Mouse (Mus musculus): ENCODE data around the gene Tnfrsf13c. TPM values are rescaled to one million over a fixed set of nuclear protein-coding genes. Genes with fewer than 3 reads are reported as not detected.

Gene Tnfrsf13c
- polyA plus RNA-seq, 1 experiment from 2014 or later: not detected

GRCm38 (mm10) chr15:82184656-82185055 lies 39.5 kb downstream of the Tnfrsf13c start:
- Histone ChIP-seq H3K27ac (peak overlapping the region; percentile 13; the same call in 1 of the 2 replicates), H3K9me3 (peaks cover 26% of the 10 kb centered on the region), H3K4me3 (no peak overlapping the region), H3K4me1 (no peaks in the 10 kb centered on the region), H3K36me3 (replicated peaks) (peaks cover 100% of the 10 kb centered on the region), H3K27me3 (ENCODE audit: poor library complexity, severe bottlenecking) (no peaks in the 10 kb centered on the region)
- DNase-seq (ENCODE audit: extremely low spot score, low spot score): no peak
- 88% methylated on average over 10 of the region's 10 CpGs for WGBS

- Histone ChIP-seq H3K4me1 (no peaks in the 10 kb centered on the region), H3K27ac (peak overlapping the region; percentile 13), H3K4me3 (no peak overlapping the region), H3K36me3 (replicated peaks) (peaks cover 100% of the 10 kb centered on the region), H3K27me3 (ENCODE audit: poor library complexity, severe bottlenecking) (no peaks in the 10 kb centered on the region), H3K9me3 (peaks cover 26% of the 10 kb centered on the region)
- WGBS: 86% methylated on average over 7 of the region's 7 CpGs
- DNase-seq (ENCODE audit: extremely low spot score, low spot score): no peak
Observed at GRCm38 (mm10) chr15:82184183-82184582, 40.0 kb downstream of the Tnfrsf13c start.

DNA sequence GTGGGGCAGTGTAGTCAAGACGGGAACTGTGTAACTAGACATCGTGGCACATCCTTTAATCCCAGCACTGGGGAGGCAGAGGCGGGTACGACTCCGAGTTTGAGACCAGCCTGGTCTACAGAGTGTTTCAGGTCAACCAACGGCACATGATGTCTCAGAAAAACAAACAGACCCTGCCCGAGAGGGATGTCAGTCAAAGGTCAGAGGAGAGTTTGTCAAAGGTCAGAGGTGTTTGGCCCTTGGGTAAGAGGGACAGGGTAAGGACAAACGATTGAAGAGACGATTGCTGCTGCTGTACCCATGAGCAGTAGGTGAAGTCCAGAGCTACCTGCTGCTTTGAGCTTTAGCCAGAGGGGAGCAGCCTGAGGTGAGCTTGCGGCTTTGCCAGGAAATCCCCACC lies 40.6 kb downstream of the Tnfrsf13c start:
- Histone ChIP-seq H3K36me3 (replicated peaks) (peaks cover 100% of the 10 kb centered on the region), H3K27me3 (ENCODE audit: poor library complexity, severe bottlenecking) (no peaks in the 10 kb centered on the region), H3K4me3 (no peak overlapping the region), H3K4me1 (no peaks in the 10 kb centered on the region), H3K9me3 (peaks cover 26% of the 10 kb centered on the region), H3K27ac (peak overlapping the region; percentile 13; the same call in 1 of the 2 replicates)
- 78% methylated on average over 10 of the region's 10 CpGs for WGBS
- no peak for DNase-seq (ENCODE audit: extremely low spot score, low spot score)

GRCm38 (mm10) chr15:82182311-82182710 lies 41.9 kb downstream of the Tnfrsf13c start:
- H3K4me3 ChIP-seq: no peak overlapping the region
- DNase-seq (ENCODE audit: extremely low spot score, low spot score): no peak
- WGBS: 95% methylated on average over 4 of the region's 4 CpGs

DNA sequence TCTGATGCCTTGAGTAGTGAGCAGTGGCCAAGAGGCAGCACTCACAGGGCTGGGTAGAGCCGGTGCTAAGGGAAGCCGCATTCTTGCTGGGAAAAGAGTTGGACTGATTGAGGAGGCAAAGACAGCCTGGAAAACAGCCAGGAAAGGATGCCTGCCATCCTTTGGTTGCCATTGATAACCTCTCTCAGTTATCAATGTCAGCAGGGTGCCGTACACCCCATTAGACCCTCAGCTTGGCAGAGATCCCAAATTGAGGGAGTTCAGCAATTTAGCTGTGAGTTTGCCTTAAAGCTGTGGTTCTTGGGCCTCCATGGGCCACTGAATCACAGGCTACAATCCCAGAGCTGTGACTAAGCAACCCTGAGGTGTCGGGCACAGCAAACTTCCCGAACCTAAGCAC lies 43.0 kb downstream of the Tnfrsf13c start:
- 98% methylated on average over 5 of the region's 5 CpGs for WGBS

More at GRCm38 (mm10) chr15:82182311-82182710, 41.9 kb downstream of the Tnfrsf13c start:
- Histone ChIP-seq H3K9me3 (peaks cover 25% of the 10 kb centered on the region), H3K36me3 (replicated peaks) (peaks cover 100% of the 10 kb centered on the region), H3K4me1 (no peaks in the 10 kb centered on the region), H3K27ac (no peak overlapping the region), H3K27me3 (ENCODE audit: poor library complexity, severe bottlenecking) (no peaks in the 10 kb centered on the region)

DNA sequence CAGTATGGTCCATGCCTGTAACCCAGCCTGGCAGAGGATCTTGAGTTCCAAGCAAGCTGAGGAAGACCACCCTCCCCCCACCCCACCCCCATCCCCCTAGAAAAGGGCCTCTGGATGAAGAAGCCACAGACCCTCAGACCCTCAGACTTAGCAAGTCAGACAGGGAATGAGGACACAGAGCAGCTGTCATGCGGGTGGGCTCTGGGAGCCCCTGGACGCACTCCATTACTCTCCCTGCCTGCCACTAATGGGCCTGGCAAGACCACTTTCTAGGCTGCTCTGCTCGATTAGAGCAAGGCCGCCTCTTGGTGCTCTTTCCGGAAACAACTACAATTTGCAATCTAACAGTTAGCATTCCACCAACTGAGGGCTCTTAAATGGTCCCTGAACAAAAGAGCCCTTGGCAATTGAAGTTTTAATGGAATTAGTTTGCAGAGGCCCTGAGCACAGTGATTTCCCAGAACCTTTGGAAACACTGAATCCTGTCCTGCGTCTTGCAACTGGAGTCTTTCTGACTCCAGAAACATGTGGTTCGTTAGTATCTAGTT lies 46.4 kb downstream of the Tnfrsf13c start:
- no peak for DNase-seq (ENCODE audit: extremely low spot score, low spot score)
- 95% methylated on average over 7 of the region's 7 CpGs for WGBS
- Histone ChIP-seq H3K4me3 (no peak overlapping the region), H3K27ac (no peak overlapping the region), H3K4me1 (no peaks in the 10 kb centered on the region), H3K36me3 (replicated peaks) (peaks cover 100% of the 10 kb centered on the region), H3K9me3 (peaks cover 22% of the 10 kb centered on the region), H3K27me3 (ENCODE audit: poor library complexity, severe bottlenecking) (no peaks in the 10 kb centered on the region)

More for the DNA sequence above, 43.0 kb downstream of the Tnfrsf13c start:
- Histone ChIP-seq H3K36me3 (replicated peaks) (peaks cover 100% of the 10 kb centered on the region), H3K27me3 (ENCODE audit: poor library complexity, severe bottlenecking) (no peaks in the 10 kb centered on the region), H3K4me1 (no peaks in the 10 kb centered on the region), H3K27ac (no peak overlapping the region), H3K9me3 (peaks cover 22% of the 10 kb centered on the region), H3K4me3 (no peak overlapping the region)
- no peak for DNase-seq (ENCODE audit: extremely low spot score, low spot score)

- no peak for DNase-seq (ENCODE audit: extremely low spot score, low spot score)
- Histone ChIP-seq H3K4me1 (no peaks in the 10 kb centered on the region), H3K9me3 (peaks cover 4% of the 10 kb centered on the region; the same call in 1 of the 2 replicates), H3K4me3 (no peak overlapping the region), H3K27me3 (ENCODE audit: poor library complexity, severe bottlenecking) (no peaks in the 10 kb centered on the region), H3K27ac (no peak overlapping the region), H3K36me3 (replicated peaks) (peaks cover 100% of the 10 kb centered on the region)
- whole genome bisulfite sequencing: 95% methylated on average over 9 of the region's 9 CpGs
Observed at GRCm38 (mm10) chr15:82175091-82175490, 49.1 kb downstream of the Tnfrsf13c start.

DNA sequence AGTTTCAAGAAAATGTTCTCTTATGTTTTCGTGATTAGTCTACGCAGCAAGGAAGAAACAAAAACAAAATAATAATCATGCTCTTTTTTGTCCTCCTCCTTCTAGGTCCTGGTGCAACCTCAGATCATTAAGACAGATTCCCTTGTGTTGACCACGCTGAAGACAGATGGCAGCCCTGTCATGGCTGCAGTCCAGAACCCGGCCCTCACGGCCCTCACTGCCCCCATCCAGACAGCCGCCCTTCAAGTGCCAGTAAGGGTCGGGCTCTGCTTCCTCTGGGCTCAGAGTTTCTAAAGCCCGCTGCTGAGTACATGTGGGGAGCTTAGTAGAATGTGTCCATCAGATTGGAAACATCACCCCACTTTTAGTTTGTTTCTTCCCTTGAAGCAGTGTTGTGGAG lies 51.5 kb downstream of the Tnfrsf13c start:
- peaks cover 9% of the 10 kb centered on the region for H3K4me1 ChIP-seq
- no peaks in the 10 kb centered on the region for H3K27me3 ChIP-seq (ENCODE audit: poor library complexity, severe bottlenecking)
- H3K27ac ChIP-seq: no peak overlapping the region
- no peaks in the 10 kb centered on the region for H3K9me3 ChIP-seq
- peaks cover 97% of the 10 kb centered on the region for H3K36me3 ChIP-seq (replicated peaks)
- H3K4me3 ChIP-seq: no peak overlapping the region
- WGBS: 90% methylated on average over 8 of the region's 8 CpGs
- no peak for DNase-seq (ENCODE audit: extremely low spot score, low spot score)

MicroRNAs within 50 kb of the gene (microRNA counts, 519-probe panel; counts per million panel counts)
- microRNA mmu-miR-33: 3,997 counts per million, percentile 77 among the panel's probes with 10 or more counts

Small RNAs within 50 kb of the gene (microRNA-seq; reads per million reads assigned to microRNA genes)
- gene Mir33: 120 reads per million, percentile 50 among the genes with 10 or more reads in this experiment

Other genes starting within 250 kb of the Tnfrsf13c start
- not detected in 2 replicates for gene 1700029P11Rik, start 243.8 kb downstream of the Tnfrsf13c start, polyA plus RNA-seq (2016; fragmentation: Nextera tagmentation; extraction: Ambion mirVana)
- 90.8 and 94.9 TPM in 2 replicates for gene Xrcc6, start 236.5 kb downstream of the Tnfrsf13c start, polyA plus RNA-seq (2016; fragmentation: Nextera tagmentation; extraction: Ambion mirVana)
- 35.2 and 36.5 TPM in 2 replicates for gene Desi1, start 190.5 kb downstream of the Tnfrsf13c start, polyA plus RNA-seq (2016; fragmentation: Nextera tagmentation; extraction: Ambion mirVana)
- gene Snu13, start 176.8 kb downstream of the Tnfrsf13c start, polyA plus RNA-seq (2016; fragmentation: Nextera tagmentation; extraction: Ambion mirVana): 386 and 402 TPM in 2 replicates
- not detected in 2 replicates for gene 4930407I10Rik, start 165.2 kb downstream of the Tnfrsf13c start, polyA plus RNA-seq (2016; fragmentation: Nextera tagmentation; extraction: Ambion mirVana)
- 0.06 and 0.11 TPM in 2 replicates for gene Mei1, start 154.4 kb downstream of the Tnfrsf13c start, polyA plus RNA-seq (2016; fragmentation: Nextera tagmentation; extraction: Ambion mirVana)
- 22.9 and 24.0 TPM in 2 replicates for gene Ccdc134, start 96.4 kb downstream of the Tnfrsf13c start, polyA plus RNA-seq (2016; fragmentation: Nextera tagmentation; extraction: Ambion mirVana)
- 207 and 227 TPM in 2 replicates for gene Srebf2, start 77.2 kb downstream of the Tnfrsf13c start, polyA plus RNA-seq (2016; fragmentation: Nextera tagmentation; extraction: Ambion mirVana)
- 0.87 and 0.95 TPM in 2 replicates for gene Shisa8, start 11.6 kb downstream of the Tnfrsf13c start, polyA plus RNA-seq (2016; fragmentation: Nextera tagmentation; extraction: Ambion mirVana)
- 95.1 and 97.3 TPM in 2 replicates for gene Cenpm, start 20.4 kb upstream of the Tnfrsf13c start, polyA plus RNA-seq (2016; fragmentation: Nextera tagmentation; extraction: Ambion mirVana)
- 0.26 TPM in 1 of 2 replicates, not detected in the other for gene 1500009C09Rik, start 28.0 kb upstream of the Tnfrsf13c start, polyA plus RNA-seq (2016; fragmentation: Nextera tagmentation; extraction: Ambion mirVana)
- 62.1 and 62.5 TPM in 2 replicates for gene Sept3, start 50.5 kb upstream of the Tnfrsf13c start, polyA plus RNA-seq (2016; fragmentation: Nextera tagmentation; extraction: Ambion mirVana)
- 0.10 and 0.11 TPM in 2 replicates for gene Wbp2nl, start 74.6 kb upstream of the Tnfrsf13c start, polyA plus RNA-seq (2016; fragmentation: Nextera tagmentation; extraction: Ambion mirVana)
- gene Naga, start 114.6 kb upstream of the Tnfrsf13c start, polyA plus RNA-seq (2016; fragmentation: Nextera tagmentation; extraction: Ambion mirVana): 20.5 and 20.8 TPM in 2 replicates
- 3.7 and 4.3 TPM in 2 replicates for gene Pheta2, start 114.6 kb upstream of the Tnfrsf13c start, polyA plus RNA-seq (2016; fragmentation: Nextera tagmentation; extraction: Ambion mirVana)
- 218 and 236 TPM in 2 replicates for gene Smdt1, start 114.6 kb upstream of the Tnfrsf13c start, polyA plus RNA-seq (2016; fragmentation: Nextera tagmentation; extraction: Ambion mirVana)
- gene Ndufa6, start 130.0 kb upstream of the Tnfrsf13c start, polyA plus RNA-seq (2016; fragmentation: Nextera tagmentation; extraction: Ambion mirVana): 228 and 249 TPM in 2 replicates
- 3.0 and 3.8 TPM in 2 replicates for gene Cyp2d22, start 155.9 kb upstream of the Tnfrsf13c start, polyA plus RNA-seq (2016; fragmentation: Nextera tagmentation; extraction: Ambion mirVana)
- gene Cyp2d11, start 169.7 kb upstream of the Tnfrsf13c start, polyA plus RNA-seq (2016; fragmentation: Nextera tagmentation; extraction: Ambion mirVana): not detected in 2 replicates
- not detected in 2 replicates for gene Cyp2d10, start 182.8 kb upstream of the Tnfrsf13c start, polyA plus RNA-seq (2016; fragmentation: Nextera tagmentation; extraction: Ambion mirVana)
- gene Cyp2d9, start 209.1 kb upstream of the Tnfrsf13c start, polyA plus RNA-seq (2016; fragmentation: Nextera tagmentation; extraction: Ambion mirVana): not detected in 2 replicates

All from forebrain, embryonic 10.5 days (tissue).